Mouse (Mus musculus) neural tube, embryonic 13.5 days (tissue): ENCODE data around the gene Mturn. TPM values are rescaled to one million over a fixed set of nuclear protein-coding genes. Genes with fewer than 3 reads are reported as not detected.

Source experiments
- ATAC-seq: fragments of 200-750 bp; cut with Nextera tagmentation; 2 replicates; pipeline ENCODE4 v1.8.0; 2017; ENCODE audit warnings: low read depth, mild to moderate bottlenecking, moderate TSS enrichment, moderate library complexity
- H3K27ac ChIP-seq: fragments of 300-500 bp; sonication (generic); replicated peaks from 2 replicates; pipeline ENCODE4 v1.5.1; 2015; ENCODE audit warnings: moderate library complexity, mild to moderate bottlenecking, inconsistent platforms
- H3K27me3 ChIP-seq: fragments of 300-500 bp; sonication (generic); 2 replicates; pipeline ENCODE4 v1.6.1; 2015; ENCODE audit warnings: mild to moderate bottlenecking, inconsistent platforms
- H3K36me3 ChIP-seq: fragments of 300-500 bp; sonication (generic); 2 replicates; pipeline ENCODE4 v1.6.1; 2015; ENCODE audit warnings: mild to moderate bottlenecking, inconsistent platforms
- H3K4me1 ChIP-seq: fragments of 300-500 bp; sonication (generic); replicated peaks from 2 replicates; pipeline ENCODE4 v1.6.1; 2015; ENCODE audit warnings: inconsistent platforms
- H3K4me2 ChIP-seq: fragments of 300-500 bp; sonication (generic); 2 replicates; pipeline ENCODE4 v1.6.1; 2015; ENCODE audit warnings: inconsistent platforms, mild to moderate bottlenecking, moderate library complexity
- H3K4me3 ChIP-seq: fragments of 300-500 bp; sonication (generic); 2 replicates; pipeline ENCODE4 v1.5.1; 2015; ENCODE audit warnings: mild to moderate bottlenecking, inconsistent platforms
- H3K9ac ChIP-seq: fragments of 300-500 bp; sonication (generic); 2 replicates; pipeline ENCODE4 v1.6.1; 2015; ENCODE audit warnings: moderate library complexity, mild to moderate bottlenecking, inconsistent platforms
- H3K9me3 ChIP-seq: fragments of 300-500 bp; sonication (generic); 2 replicates; pipeline ENCODE4 v1.6.1; 2016; ENCODE audit warnings: inconsistent platforms
- WGBS: fragments of 180-500 bp; shearing (Covaris S2); methylation state at CpG from one replicate; pipeline ENCODE4 v1.1.7; 2015; 5-methylcytosine and 5-hydroxymethylcytosine counted together
- polyA plus RNA-seq: library from polyadenylated mRNA; unstranded; fragments of >200 nt; fragmentation: Nextera tagmentation; extraction: Ambion mirVana; gene quantifications from 2 replicates; pipeline ENCODE4 v1.2.1, GENCODE M21; 2015

Mturn gene
- polyA plus RNA-seq, result 60.5 and 63.4 TPM in 2 replicates

- H3K9ac ChIP-seq, result peak within 1 kb of the TSS; percentile 89
- 4% methylated on average over 48 of the region's 48 CpGs for WGBS
- H3K27me3 ChIP-seq, result peaks cover 20% of the 10 kb centered on the region; the same call in 1 of the 2 replicates
- H3K4me3 ChIP-seq, result peak within 1 kb of the TSS; percentile 94
- H3K4me1 ChIP-seq, result peaks cover 35% of the 10 kb centered on the region
- H3K4me2 ChIP-seq, result peak within 1 kb of the TSS; percentile 87
- no peaks in the 10 kb centered on the region for H3K36me3 ChIP-seq
- no peaks in the 10 kb centered on the region for H3K9me3 ChIP-seq
- H3K27ac ChIP-seq, result peak within 1 kb of the TSS; percentile 86
- ATAC-seq, result peak; percentile 98
Measured at GRCm38 (mm10) chr6:54680891-54681745, at the start of gene Mturn. Gene Mturn, plus strand, starts transcription at chr6:54681624.

GRCm38 (mm10) chr6:54639877-54640276 is 41.5 kb upstream of the Mturn start:
- Histone ChIP-seq H3K9me3 (no peaks in the 10 kb centered on the region), H3K36me3 (peaks cover 54% of the 10 kb centered on the region), H3K4me2 (no peak overlapping the region), H3K27ac (no peak overlapping the region), H3K4me1 (0 out of 2 replicates have a peak, but pooled peaks cover 6% of the 10 kb centered on the region), H3K4me3 (no peak overlapping the region), H3K9ac (no peak overlapping the region), H3K27me3 (no peaks in the 10 kb centered on the region)
- ATAC-seq, result no peak
- WGBS, result 90% methylated on average over 3 of the region's 3 CpGs

DNA sequence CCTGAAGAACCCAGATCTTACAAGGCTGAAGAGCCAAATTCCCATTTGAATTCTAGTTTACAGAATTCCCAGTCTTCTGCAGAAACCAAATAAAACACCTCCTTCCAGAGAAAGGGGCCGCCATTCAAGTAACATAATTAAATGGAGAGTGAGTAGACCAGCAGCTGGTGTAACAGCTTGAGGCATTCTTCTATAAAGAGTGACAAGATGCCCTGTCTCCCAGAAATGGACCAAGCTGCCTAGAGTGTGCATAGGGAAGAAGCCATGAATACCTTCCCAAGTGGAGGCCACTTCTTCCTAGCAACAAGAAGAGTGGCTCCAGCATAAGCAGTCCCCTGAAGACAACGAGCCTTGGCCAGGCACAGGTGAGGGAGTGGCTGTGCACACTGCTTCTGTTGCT is 39.5 kb upstream of the Mturn start:
- ATAC-seq, result no peak

GRCm38 (mm10) chr6:54643181-54643580 is 38.2 kb upstream of the Mturn start:
- no peak overlapping the region for H3K9ac ChIP-seq
- H3K4me2 ChIP-seq, result no peak overlapping the region
- H3K4me3 ChIP-seq, result no peak overlapping the region
- H3K27ac ChIP-seq, result no peak overlapping the region
- H3K9me3 ChIP-seq, result no peaks in the 10 kb centered on the region
- ATAC-seq, result no peak
- 91% methylated on average over 4 of the region's 4 CpGs for WGBS
- no peaks in the 10 kb centered on the region for H3K27me3 ChIP-seq
- H3K36me3 ChIP-seq, result peaks cover 37% of the 10 kb centered on the region
- H3K4me1 ChIP-seq, result 0 out of 2 replicates have a peak, but pooled peaks cover 6% of the 10 kb centered on the region

More for the DNA sequence above, 39.5 kb upstream of the Mturn start:
- Histone ChIP-seq H3K9me3 (no peaks in the 10 kb centered on the region), H3K27ac (no peak overlapping the region), H3K4me1 (0 out of 2 replicates have a peak, but pooled peaks cover 6% of the 10 kb centered on the region), H3K4me2 (no peak overlapping the region), H3K36me3 (peaks cover 45% of the 10 kb centered on the region), H3K4me3 (no peak overlapping the region), H3K27me3 (no peaks in the 10 kb centered on the region), H3K9ac (no peak overlapping the region)
- 83% methylated on average over 2 of the region's 2 CpGs for WGBS

- H3K36me3 ChIP-seq, result no peaks in the 10 kb centered on the region
- no peak overlapping the region for H3K27ac ChIP-seq
- no peaks in the 10 kb centered on the region for H3K27me3 ChIP-seq
- no peaks in the 10 kb centered on the region for H3K4me1 ChIP-seq
- 82% methylated on average over 11 of the region's 11 CpGs for WGBS
- no peak overlapping the region for H3K4me3 ChIP-seq
- no peak overlapping the region for H3K9ac ChIP-seq
- no peak overlapping the region for H3K4me2 ChIP-seq
- H3K9me3 ChIP-seq, result no peaks in the 10 kb centered on the region
- ATAC-seq, result no peak
Measured at GRCm38 (mm10) chr6:54655471-54656095, 25.8 kb upstream of the Mturn start.

- 93% methylated on average over 6 of the region's 6 CpGs for WGBS
Measured at GRCm38 (mm10) chr6:54657861-54658260, 23.6 kb upstream of the Mturn start.

DNA sequence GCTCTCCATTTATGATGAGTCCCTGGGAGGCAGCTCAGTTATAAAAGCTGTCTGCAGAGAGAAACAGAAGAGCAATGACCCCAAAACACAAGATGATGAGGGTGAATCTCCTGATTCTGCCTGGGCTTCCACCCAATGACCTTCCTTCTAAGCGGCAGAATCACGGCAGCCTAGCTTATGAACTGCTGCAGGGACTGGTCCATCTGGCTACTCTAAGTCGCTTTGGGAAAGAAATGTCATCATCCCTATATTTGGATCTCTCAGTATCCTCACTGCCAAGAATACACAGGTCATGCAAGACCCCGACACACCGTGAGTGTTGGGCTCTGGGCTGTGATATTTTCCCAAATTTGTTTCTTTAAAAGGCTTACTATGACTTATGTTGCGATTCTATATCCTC is 11.6 kb upstream of the Mturn start:
- 91% methylated on average over 6 of the region's 6 CpGs for WGBS
- Histone ChIP-seq H3K4me1 (no peaks in the 10 kb centered on the region), H3K4me3 (no peak overlapping the region), H3K9me3 (no peaks in the 10 kb centered on the region), H3K9ac (no peak overlapping the region), H3K27me3 (no peaks in the 10 kb centered on the region), H3K4me2 (no peak overlapping the region), H3K36me3 (no peaks in the 10 kb centered on the region), H3K27ac (no peak overlapping the region)
- no peak for ATAC-seq

More at GRCm38 (mm10) chr6:54657861-54658260, 23.6 kb upstream of the Mturn start:
- no peak overlapping the region for H3K27ac ChIP-seq
- no peaks in the 10 kb centered on the region for H3K36me3 ChIP-seq
- no peaks in the 10 kb centered on the region for H3K27me3 ChIP-seq
- H3K4me1 ChIP-seq, result no peaks in the 10 kb centered on the region
- ATAC-seq, result no peak
- no peak overlapping the region for H3K4me3 ChIP-seq
- no peak overlapping the region for H3K4me2 ChIP-seq
- H3K9me3 ChIP-seq, result no peaks in the 10 kb centered on the region
- H3K9ac ChIP-seq, result no peak overlapping the region

GRCm38 (mm10) chr6:54672901-54673300 is 8.5 kb upstream of the Mturn start:
- H3K9me3 ChIP-seq, result no peaks in the 10 kb centered on the region

GRCm38 (mm10) chr6:54679686-54680085 is 1.7 kb upstream of the Mturn start:
- WGBS, result 78% methylated on average over 5 of the region's 5 CpGs
- H3K27ac ChIP-seq, result no peak overlapping the region
- H3K9ac ChIP-seq, result no peak overlapping the region

More at GRCm38 (mm10) chr6:54672901-54673300, 8.5 kb upstream of the Mturn start:
- ATAC-seq, result no peak
- Histone ChIP-seq H3K4me3 (no peak overlapping the region), H3K27me3 (no peaks in the 10 kb centered on the region), H3K9ac (no peak overlapping the region), H3K4me1 (no peaks in the 10 kb centered on the region), H3K36me3 (no peaks in the 10 kb centered on the region), H3K4me2 (no peak overlapping the region), H3K27ac (no peak overlapping the region)
- WGBS, result 43% methylated on average over 5 of the region's 5 CpGs

DNA sequence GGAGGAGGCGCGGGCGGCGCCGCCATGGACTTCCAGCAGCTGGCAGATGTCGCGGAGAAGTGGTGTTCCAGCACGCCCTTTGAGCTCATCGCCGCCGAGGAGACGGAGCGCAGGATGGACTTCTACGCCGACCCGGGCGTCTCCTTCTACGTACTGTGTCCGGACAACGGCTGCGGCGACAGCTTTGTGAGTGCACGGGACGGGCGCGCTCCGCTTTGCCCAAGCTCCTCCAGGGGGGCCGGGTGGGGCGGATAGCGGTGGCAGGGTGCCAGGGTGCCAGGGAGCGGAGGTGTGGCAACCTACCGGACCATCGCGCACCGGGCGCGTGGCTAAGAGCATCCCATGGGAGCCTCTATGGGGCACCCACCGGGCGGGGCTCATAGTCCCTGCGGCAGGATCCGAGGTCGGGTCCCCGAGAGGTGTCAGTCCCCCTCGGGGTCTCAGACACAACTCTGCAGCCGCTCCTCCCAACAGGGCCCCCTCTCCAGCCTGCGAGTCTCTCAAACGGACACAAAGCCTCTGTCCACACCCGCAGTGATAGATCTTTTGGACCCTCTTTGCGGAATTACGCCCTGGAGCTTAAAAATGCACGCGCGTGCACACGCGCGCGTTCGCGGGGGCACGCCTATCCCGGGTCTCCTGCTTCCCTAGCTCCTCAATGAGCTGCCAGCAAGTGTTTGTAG is 463 bp downstream of the Mturn start:
- Histone ChIP-seq H3K4me1 (peaks cover 35% of the 10 kb centered on the region), H3K27me3 (peaks cover 20% of the 10 kb centered on the region; the same call in 1 of the 2 replicates), H3K4me3 (peak overlapping the region; percentile 94), H3K4me2 (peak overlapping the region; percentile 87), H3K36me3 (no peaks in the 10 kb centered on the region), H3K27ac (peak overlapping the region; percentile 86), H3K9ac (peak overlapping the region; percentile 89), H3K9me3 (no peaks in the 10 kb centered on the region)
- WGBS, result under 1% methylated on average over 61 of the region's 61 CpGs
- peak; percentile 74 for ATAC-seq

More at GRCm38 (mm10) chr6:54679686-54680085, 1.7 kb upstream of the Mturn start:
- Histone ChIP-seq H3K36me3 (no peaks in the 10 kb centered on the region), H3K4me2 (no peak overlapping the region), H3K4me3 (no peak overlapping the region), H3K4me1 (peaks cover 30% of the 10 kb centered on the region), H3K27me3 (peaks cover 20% of the 10 kb centered on the region; the same call in 1 of the 2 replicates), H3K9me3 (no peaks in the 10 kb centered on the region)
- no peak for ATAC-seq

DNA sequence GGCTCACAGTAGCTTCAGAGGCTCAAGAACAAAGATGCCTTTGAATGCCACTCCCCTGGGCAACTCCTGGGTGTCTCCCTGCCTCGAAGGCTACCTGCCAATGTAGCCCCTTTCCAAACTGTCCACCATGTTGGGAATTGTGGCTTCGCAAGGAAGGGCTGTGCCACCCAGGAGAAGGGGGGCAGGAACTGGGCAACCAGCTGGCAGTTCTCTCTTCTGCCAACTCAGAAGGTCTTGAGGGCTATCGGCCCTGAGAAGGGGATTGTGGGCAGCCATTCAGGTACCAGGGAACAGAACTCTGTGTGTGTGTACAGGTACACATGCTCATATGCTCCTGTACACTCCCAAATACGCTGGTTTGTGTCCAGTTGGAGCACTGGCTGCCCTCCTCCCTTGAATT is 2.7 kb downstream of the Mturn start:
- 85% methylated on average over 4 of the region's 4 CpGs for WGBS
- H3K4me1 ChIP-seq, result peaks cover 35% of the 10 kb centered on the region
- no peak overlapping the region for H3K4me3 ChIP-seq
- peaks cover 20% of the 10 kb centered on the region; the same call in 1 of the 2 replicates for H3K27me3 ChIP-seq
- peaks cover 6% of the 10 kb centered on the region for H3K36me3 ChIP-seq
- no peak overlapping the region for H3K27ac ChIP-seq
- no peak overlapping the region for H3K4me2 ChIP-seq
- no peaks in the 10 kb centered on the region for H3K9me3 ChIP-seq
- ATAC-seq, result no peak
- no peak overlapping the region for H3K9ac ChIP-seq

DNA sequence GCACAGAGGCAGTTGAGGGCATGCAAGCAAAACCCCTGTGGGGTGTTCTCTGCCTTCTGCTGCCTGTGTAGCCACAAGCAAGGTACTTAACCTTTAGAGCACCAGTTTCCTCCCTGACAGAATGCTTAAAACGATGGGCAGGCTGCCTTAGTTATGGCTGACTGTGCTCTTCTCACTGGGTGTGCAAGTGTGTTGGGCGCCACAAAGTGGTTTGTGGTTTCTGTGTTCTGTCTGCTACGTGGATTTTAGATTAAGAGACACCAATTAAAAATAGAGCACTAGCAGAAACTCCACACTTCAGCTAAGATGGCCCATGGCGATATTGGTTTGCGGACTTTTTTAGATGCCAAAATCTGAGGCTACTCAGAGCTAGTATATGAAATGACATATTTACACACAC is 3.7 kb downstream of the Mturn start:
- peaks cover 16% of the 10 kb centered on the region for H3K36me3 ChIP-seq
- 0 out of 2 replicates have a peak, but pooled peaks cover 10% of the 10 kb centered on the region for H3K27me3 ChIP-seq
- 76% methylated on average over 5 of the region's 5 CpGs for WGBS
- H3K9me3 ChIP-seq, result no peaks in the 10 kb centered on the region
- no peak overlapping the region for H3K4me2 ChIP-seq
- no peak overlapping the region for H3K27ac ChIP-seq
- no peak overlapping the region for H3K9ac ChIP-seq
- peaks cover 35% of the 10 kb centered on the region for H3K4me1 ChIP-seq
- no peak overlapping the region for H3K4me3 ChIP-seq
- ATAC-seq, result no peak
